Mouse (Mus musculus) intestine, embryonic 16.5 days (tissue): ENCODE measurements at regions not wholly inside any gene's neighbourhood (a gene's known extent, or its start where the extent isn't known, plus 50 kb on each side); places are given as distances from the start of the nearest gene placed in this dataset.
"Not testable (repeated sequence)": the region's sequence is repeated elsewhere in the genome, so short reads cannot be mapped to it uniquely, and the experiment has no call there.

Experiments
- ATAC-seq: fragments of 200-750 bp; cut with Nextera tagmentation; 2 replicates; pipeline ENCODE4 v1.8.0; 2017; ENCODE audit warnings: moderate TSS enrichment, moderate library complexity
- H3K27ac ChIP-seq: fragments of 300-500 bp; sonication (generic); 2 replicates; pipeline ENCODE4 v1.5.1; 2014; ENCODE audit warnings: mild to moderate bottlenecking, low read length
- H3K27me3 ChIP-seq: fragments of 300-500 bp; sonication (generic); replicated peaks from 2 replicates; pipeline ENCODE4 v1.6.1; 2014; ENCODE audit warnings: low read length, control low read depth, mixed read lengths; ENCODE audit not compliant: control insufficient read depth, insufficient read depth
- H3K36me3 ChIP-seq: fragments of 300-500 bp; sonication (generic); 2 replicates; pipeline ENCODE4 v1.6.1; 2014; ENCODE audit warnings: low read length, control low read depth; ENCODE audit not compliant: control insufficient read depth, insufficient read depth
- H3K4me1 ChIP-seq: fragments of 300-500 bp; sonication (generic); 2 replicates; pipeline ENCODE4 v1.6.1; 2014; ENCODE audit warnings: low read length, control low read depth, mixed read lengths; ENCODE audit not compliant: control insufficient read depth, insufficient read depth
- H3K4me2 ChIP-seq: fragments of 300-500 bp; sonication (generic); 2 replicates; pipeline ENCODE4 v1.6.1; 2014; ENCODE audit warnings: low read depth, low read length, control low read depth
- H3K4me3 ChIP-seq: fragments of 300-500 bp; sonication (generic); 2 replicates; pipeline ENCODE4 v1.5.1; 2014; ENCODE audit warnings: mild to moderate bottlenecking, low read length
- H3K9ac ChIP-seq: fragments of 300-500 bp; sonication (generic); 2 replicates; pipeline ENCODE4 v1.6.1; 2014; ENCODE audit warnings: low read depth, low read length
- H3K9me3 ChIP-seq: fragments of 300-500 bp; sonication (generic); 2 replicates; pipeline ENCODE4 v1.6.1; 2016; ENCODE audit warnings: low read length, control low read depth; ENCODE audit not compliant: control insufficient read depth
- WGBS: fragments of 180-500 bp; shearing (Covaris S2); extraction: QIAGEN DNeasy Blood & Tissue Kit; methylation state at CpG from one replicate; pipeline ENCODE4 v1.1.7; 2014; 5-methylcytosine and 5-hydroxymethylcytosine counted together

DNA sequence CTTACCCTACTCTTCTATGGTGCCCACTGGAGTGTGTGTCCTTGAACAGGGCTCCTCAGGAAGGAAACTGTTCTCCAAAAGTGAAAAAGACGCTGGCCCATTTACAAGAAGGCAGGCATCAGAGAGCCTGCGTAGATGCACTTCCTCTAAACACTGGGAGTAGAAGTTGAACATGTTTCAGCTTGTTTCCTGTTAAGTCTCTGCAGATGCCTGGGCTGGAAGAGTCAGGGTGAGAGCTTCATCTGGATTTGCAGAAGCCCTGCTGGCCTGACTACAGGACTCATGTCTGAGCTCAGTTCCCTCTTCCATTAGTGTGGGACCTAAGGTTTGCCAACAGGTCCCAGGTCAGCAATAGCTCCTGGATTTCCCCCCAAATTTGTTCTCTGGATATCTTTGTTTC, 54.7 kb upstream of the Nlrp1b start:
- WGBS: 78% methylated on average over 2 of the region's 2 CpGs
- Histone ChIP-seq H3K9me3 (peaks cover 2% of the 10 kb centered on the region; the same call in 1 of the 2 replicates), H3K4me1 (no peaks in the 10 kb centered on the region), H3K36me3 (no peaks in the 10 kb centered on the region), H3K27ac (no peak overlapping the region), H3K27me3 (no peaks in the 10 kb centered on the region), H3K4me2 (no peak overlapping the region), H3K4me3 (no peak overlapping the region), H3K9ac (no peak overlapping the region)
- no peak for ATAC-seq

DNA sequence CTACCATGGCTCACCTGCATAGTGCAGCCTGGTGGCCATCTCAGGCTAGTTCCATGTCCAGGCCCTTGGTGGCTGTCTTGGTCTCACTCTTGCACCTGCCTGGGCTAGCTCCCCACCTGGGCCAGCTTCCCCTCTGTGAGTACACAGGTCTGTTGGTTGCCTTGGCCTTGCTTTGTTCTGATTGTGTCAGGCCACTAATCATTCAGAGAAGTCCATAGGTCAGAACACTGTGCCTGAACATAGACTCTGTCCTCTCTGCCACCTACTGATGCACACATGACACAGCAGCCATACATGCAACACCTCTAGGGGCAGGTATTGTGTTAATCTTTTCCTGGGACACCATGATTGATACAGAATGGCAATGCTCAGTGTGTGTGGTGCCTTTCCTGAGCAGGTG, 57.7 kb upstream of the Nlrp1b start:
- not testable (repeated sequence) for H3K9me3 ChIP-seq, H3K9ac ChIP-seq, H3K4me3 ChIP-seq, H3K27ac ChIP-seq, H3K4me1 ChIP-seq, H3K36me3 ChIP-seq, H3K27me3 ChIP-seq, H3K4me2 ChIP-seq
- peak; percentile 81 for ATAC-seq

DNA sequence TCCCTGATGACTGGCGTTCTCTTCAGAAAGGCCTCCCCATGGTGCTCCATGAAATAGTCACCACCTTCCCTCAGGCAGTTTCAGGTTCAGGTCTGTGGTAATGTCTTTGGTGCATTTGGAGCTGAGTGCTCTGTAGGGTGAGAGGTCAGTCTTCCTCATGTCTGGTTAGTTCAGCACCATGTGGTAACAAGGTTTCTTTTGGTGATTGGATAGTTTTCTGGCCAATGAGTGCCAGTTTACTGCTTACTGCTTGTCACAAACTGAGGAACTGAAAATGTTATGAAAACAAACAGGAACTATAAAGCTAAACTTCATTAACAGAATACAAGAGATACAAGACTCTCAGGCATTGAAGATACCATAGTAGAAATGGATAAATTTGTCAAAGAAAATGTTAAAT, 59.0 kb upstream of the Nlrp1b start:
- no peak for ATAC-seq
- no peak overlapping the region for H3K9ac ChIP-seq
- WGBS: 79% methylated on average over 1 of the region's 1 CpGs

DNA sequence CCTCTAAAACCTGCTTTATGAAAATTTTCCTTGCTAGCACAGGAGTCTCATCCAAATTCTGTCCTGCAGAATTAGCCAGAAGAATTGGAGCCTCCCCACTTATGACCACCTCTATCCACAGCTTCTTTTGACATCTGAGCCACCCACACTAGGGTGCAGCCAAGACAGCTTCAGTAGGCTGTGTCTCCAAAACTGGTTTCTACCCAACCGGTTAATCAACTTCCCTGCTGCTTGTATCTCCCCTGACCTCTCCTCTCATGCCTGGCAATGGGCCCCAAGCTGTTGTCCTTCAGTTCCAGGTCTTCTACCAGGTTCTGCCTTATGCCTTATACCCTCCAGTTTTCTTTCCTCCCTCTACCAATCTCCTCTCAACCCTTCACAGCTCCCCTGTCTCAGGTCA, 68.9 kb upstream of the Nlrp1b start:
- H3K27me3 ChIP-seq: no peaks in the 10 kb centered on the region
- no peaks in the 10 kb centered on the region for H3K9me3 ChIP-seq
- no peak for ATAC-seq
- H3K9ac ChIP-seq: no peak overlapping the region
- 74% methylated on average over 1 of the region's 1 CpGs for WGBS
- H3K4me1 ChIP-seq: no peaks in the 10 kb centered on the region
- no peak overlapping the region for H3K4me3 ChIP-seq
- no peak overlapping the region for H3K4me2 ChIP-seq
- H3K27ac ChIP-seq: no peak overlapping the region
- no peaks in the 10 kb centered on the region for H3K36me3 ChIP-seq

More for the DNA sequence above, 59.0 kb upstream of the Nlrp1b start:
- Histone ChIP-seq H3K27me3 (no peaks in the 10 kb centered on the region), H3K4me1 (no peaks in the 10 kb centered on the region), H3K4me2 (no peak overlapping the region), H3K4me3 (no peak overlapping the region), H3K9me3 (peaks cover 3% of the 10 kb centered on the region; the same call in 1 of the 2 replicates), H3K36me3 (no peaks in the 10 kb centered on the region), H3K27ac (no peak overlapping the region)

DNA sequence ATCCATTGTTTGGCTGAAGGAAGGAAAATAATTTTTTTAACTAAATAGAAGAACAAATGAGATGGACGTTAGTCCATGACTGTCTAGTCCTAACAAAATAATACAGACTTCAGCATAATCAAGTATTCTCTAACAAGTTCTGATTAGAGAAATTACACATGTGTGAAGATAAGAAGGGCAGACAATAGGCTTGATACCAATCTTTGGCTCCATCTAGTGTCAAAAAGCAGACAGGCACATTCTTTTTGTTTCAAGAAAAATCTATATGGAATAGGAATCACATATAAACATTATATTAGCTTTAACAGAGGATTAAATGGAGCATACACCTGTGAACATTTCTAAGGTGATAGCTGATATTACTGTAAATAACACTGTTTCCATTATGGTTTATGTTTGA, 92.9 kb upstream of the Nlrp1b start:
- H3K4me3 ChIP-seq: no peak overlapping the region
- H3K9me3 ChIP-seq: no peaks in the 10 kb centered on the region
- no peaks in the 10 kb centered on the region for H3K4me1 ChIP-seq
- no peaks in the 10 kb centered on the region for H3K27me3 ChIP-seq
- 28% methylated on average over 1 of the region's 1 CpGs for WGBS
- H3K36me3 ChIP-seq: no peaks in the 10 kb centered on the region
- no peak overlapping the region for H3K9ac ChIP-seq
- H3K27ac ChIP-seq: no peak overlapping the region
- ATAC-seq: no peak
- no peak overlapping the region for H3K4me2 ChIP-seq

DNA sequence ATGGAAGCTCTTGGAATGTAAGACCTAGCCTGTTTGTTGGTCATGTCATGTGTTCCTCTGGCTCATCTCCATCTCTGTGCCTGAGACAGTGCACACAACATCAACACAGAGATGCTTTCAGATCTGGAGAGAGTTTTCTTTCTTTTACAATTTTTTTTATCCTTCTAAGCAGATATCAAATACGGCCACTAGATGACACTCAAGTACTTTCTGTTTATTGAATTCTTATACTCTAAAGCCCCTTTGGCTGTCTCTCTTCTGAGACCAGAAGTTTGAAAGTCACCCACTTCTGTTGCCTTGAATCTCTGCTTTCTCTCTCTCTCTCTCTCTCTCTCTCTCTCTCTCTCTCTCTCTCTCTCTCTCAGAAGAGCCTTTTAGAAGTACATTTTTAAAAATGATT, 106.9 kb upstream of the Nlrp1b start:
- Histone ChIP-seq H3K36me3 (no peaks in the 10 kb centered on the region), H3K9ac (no peak overlapping the region), H3K9me3 (no peaks in the 10 kb centered on the region), H3K27me3 (no peaks in the 10 kb centered on the region), H3K4me1 (no peaks in the 10 kb centered on the region), H3K27ac (no peak overlapping the region), H3K4me3 (no peak overlapping the region), H3K4me2 (no peak overlapping the region)
- WGBS: 0% methylated on average over 1 of the region's 1 CpGs
- no peak for ATAC-seq

DNA sequence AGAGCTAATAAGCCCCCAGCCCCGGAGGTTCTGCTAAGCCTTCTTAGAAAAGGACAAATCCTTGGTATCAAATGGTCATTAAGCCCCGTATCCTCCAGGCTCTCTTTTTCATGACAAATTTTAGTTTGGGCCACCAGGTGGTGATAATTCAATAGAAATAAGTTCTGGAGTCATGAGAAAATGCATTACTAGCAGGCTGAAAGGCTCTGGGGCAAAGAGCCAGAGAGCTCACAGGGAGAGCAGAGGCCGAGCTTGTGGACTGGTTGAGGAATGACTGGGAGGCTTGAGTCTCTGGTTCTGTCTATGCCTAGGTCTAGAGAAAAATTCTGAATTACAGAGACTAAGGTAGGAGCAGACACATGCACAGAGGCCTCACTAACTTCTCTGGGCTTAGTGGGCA, 115.5 kb upstream of the Nlrp1b start:
- ATAC-seq: no peak
- WGBS: 27% methylated on average over 3 of the region's 3 CpGs

DNA sequence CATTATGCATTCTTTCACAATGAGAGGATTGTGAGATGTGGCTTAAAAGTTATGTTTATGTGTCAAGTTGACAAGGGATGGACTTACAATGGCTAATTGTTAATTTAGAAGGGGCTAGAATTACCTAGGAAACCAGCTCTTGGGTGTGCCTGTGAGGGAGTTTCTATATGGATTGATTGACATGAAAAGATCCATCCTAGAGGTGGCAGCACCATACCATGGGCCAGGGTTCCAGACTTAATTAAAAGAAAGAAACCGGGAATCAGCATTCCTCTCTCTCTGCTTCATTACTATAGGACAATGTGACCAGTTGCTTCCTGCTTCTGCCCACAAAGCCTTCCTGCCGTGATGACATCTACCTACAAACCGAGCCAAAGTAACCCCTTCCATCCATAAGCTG, 126.6 kb upstream of the Nlrp1b start:
- Histone ChIP-seq H3K9me3 (no peaks in the 10 kb centered on the region), H3K4me3 (no peak overlapping the region), H3K4me1 (no peaks in the 10 kb centered on the region), H3K27me3 (no peaks in the 10 kb centered on the region), H3K27ac (no peak overlapping the region), H3K36me3 (no peaks in the 10 kb centered on the region), H3K4me2 (no peak overlapping the region), H3K9ac (no peak overlapping the region)
- no peak for ATAC-seq
- WGBS: 59% methylated on average over 3 of the region's 3 CpGs

More for the DNA sequence above, 115.5 kb upstream of the Nlrp1b start:
- H3K9ac ChIP-seq: no peak overlapping the region
- no peaks in the 10 kb centered on the region for H3K9me3 ChIP-seq
- H3K4me1 ChIP-seq: no peaks in the 10 kb centered on the region
- no peak overlapping the region for H3K27ac ChIP-seq
- no peaks in the 10 kb centered on the region for H3K36me3 ChIP-seq
- no peak overlapping the region for H3K4me2 ChIP-seq
- H3K4me3 ChIP-seq: no peak overlapping the region
- no peaks in the 10 kb centered on the region for H3K27me3 ChIP-seq

DNA sequence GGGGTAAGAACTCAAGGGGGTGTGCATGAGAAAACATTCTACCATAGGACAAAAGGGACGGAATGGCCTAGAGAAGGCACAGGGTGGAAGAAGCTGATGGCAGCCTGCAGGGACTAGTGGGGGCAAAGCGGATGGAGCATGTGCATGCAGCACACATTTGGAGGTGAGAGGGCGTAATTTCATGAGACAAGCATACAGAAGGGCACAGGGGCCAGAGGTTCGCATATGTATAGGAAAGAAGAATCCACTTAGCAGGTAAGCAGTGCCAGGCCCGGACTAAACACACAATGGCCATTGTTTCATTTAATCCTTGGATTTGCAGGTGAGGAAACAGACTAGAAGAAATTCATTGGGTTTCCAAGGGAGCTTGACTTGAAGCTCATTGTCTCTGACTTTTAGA, 130.3 kb upstream of the Nlrp1b start:
- Histone ChIP-seq H3K4me3 (no peak overlapping the region), H3K27me3 (no peaks in the 10 kb centered on the region), H3K4me1 (no peaks in the 10 kb centered on the region), H3K36me3 (no peaks in the 10 kb centered on the region), H3K9ac (no peak overlapping the region), H3K9me3 (no peaks in the 10 kb centered on the region), H3K27ac (no peak overlapping the region), H3K4me2 (no peak overlapping the region)
- 81% methylated on average over 5 of the region's 5 CpGs for WGBS
- no peak for ATAC-seq

DNA sequence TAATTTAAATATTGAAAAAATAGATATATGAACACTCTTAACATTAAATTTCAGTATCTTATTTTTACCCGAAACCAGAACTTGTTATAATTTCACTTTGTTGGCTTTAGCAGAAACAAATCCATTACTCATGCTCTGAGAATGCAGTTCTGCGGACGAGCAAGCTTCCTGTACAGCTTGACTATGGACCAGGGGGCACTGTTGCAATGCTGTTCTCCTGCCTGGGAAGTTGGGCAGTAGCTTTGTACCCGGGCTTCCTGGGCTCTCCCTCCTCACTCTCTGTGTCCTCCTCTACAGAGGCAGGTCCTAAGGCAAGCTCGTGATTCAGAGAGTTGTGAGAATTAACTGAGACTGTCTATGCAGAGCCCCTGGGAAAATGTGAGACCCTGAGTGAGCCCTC, 141.3 kb upstream of the Nlrp1b start:
- WGBS: 52% methylated on average over 5 of the region's 5 CpGs
- Histone ChIP-seq H3K4me1 (no peaks in the 10 kb centered on the region), H3K9me3 (no peaks in the 10 kb centered on the region), H3K27me3 (no peaks in the 10 kb centered on the region), H3K9ac (no peak overlapping the region), H3K4me3 (no peak overlapping the region), H3K4me2 (no peak overlapping the region), H3K27ac (no peak overlapping the region), H3K36me3 (no peaks in the 10 kb centered on the region)
- no peak for ATAC-seq
